Mouse (Mus musculus): ENCODE results near the gene Prss43.

DNA sequence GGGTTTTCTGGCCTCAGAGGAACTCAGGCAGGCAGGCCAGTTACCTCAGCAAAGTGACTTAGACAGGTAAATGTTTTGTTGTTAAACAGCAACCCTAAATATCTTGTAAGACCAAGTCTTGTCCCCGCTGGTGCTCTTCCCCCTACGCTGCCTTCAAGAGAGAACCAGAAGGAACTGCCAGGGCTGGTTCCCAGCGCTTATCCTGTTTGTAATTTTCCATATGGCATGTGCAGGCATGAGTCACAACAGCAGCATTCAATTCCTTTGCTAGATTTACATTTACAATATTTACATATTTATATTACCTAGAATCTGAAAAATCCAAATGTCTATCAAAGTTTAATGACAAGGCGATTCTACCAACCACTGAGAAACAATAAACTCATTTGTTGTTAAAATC lies 16.4 kb upstream of the Prss43 start:
- TF ChIP-seq CTCF (IDR thresholded peaks at IDR 0.05; ENCODE audit: control insufficient read depth, insufficient read depth, low read length) = no peak
- no peak for TF ChIP-seq POLR2A (IDR thresholded peaks at IDR 0.05; ENCODE audit: borderline replicate concordance, control insufficient read depth, low read depth, low read length)

Measured in bone marrow, adult 2 months (tissue).